Mouse (Mus musculus) CD4-positive, CD25-positive, alpha-beta regulatory T cell, adult 4 months (primary cell): Measurements from ENCODE around the gene Gm20388. TPM values are rescaled to one million over a fixed set of nuclear protein-coding genes. Genes with fewer than 3 reads are reported as not detected.

ENCODE experiments used
- ATAC-seq: one replicate; pipeline ENCODE4 v1.8.0; 2017
- polyA plus RNA-seq, 2 experiments: library from polyadenylated mRNA; unstranded; fragments of 100-300 nt; shearing (Covaris generic); gene quantifications; one replicate each; pipeline ENCODE4 v1.2.1; 2017

The Gm20388 gene
- polyA plus RNA-seq, 2 experiments from 2014 or later = 10.7 to 12.8 TPM

DNA sequence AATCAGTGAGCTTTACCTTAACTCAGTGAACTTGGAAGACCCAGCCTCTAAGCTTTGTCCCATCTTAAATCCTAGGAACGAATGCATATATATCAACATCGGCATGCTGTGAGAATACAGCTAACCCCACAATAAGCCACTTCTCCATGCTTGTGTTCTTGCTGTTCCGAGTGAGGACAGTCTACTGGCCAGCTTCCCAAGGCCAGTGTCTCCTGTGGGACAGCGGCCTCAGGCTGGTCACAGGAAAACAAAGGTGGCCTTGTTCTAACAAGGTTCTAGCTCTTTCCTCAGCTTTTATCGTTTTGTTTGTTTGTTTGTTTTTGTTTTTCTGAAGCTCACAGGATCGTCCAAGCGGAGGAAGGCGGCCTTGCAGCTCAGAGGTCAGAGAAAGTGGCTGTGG is 3823.8 kb downstream of the Gm20388 start:
- ATAC-seq = no peak

DNA sequence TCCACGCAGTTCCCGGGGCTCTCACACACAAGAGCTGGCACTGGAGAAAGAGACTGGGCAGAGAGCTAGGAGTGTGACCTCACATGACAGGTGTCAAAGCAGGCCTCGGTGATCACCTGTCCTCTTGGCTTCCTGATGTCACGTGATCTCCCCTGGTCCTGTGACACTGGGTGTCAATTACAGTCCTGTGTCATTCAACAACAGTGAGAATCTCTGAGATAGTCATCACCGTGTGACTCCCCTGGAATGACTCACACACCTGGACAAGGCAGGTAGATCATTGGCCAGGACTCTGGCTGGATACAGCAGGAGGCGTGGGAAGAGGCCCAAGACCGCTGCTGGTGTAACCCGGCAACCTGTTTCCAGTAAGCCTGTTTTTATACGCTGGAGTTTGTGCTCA is 3826.3 kb downstream of the Gm20388 start:
- no peak for ATAC-seq

DNA sequence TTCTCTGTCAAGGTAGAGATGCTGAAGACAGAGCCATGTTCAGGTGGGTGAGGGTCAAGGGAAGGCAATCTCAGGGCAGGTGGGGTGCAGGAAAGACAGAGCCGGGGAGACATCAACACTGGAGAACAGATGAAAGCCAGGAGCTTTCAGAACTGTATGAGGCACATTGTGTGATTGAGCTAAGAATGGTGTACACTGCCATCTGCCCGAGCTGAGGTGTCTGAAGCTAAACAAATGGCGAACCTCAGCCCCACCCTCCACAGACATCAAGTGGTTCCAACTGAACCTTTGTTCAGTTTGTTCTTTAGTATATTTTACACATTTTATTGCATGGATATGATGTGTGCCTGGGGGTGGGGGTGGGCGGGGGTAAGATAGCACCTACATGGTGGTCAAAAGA is 3829.6 kb downstream of the Gm20388 start:
- ATAC-seq = no peak

DNA sequence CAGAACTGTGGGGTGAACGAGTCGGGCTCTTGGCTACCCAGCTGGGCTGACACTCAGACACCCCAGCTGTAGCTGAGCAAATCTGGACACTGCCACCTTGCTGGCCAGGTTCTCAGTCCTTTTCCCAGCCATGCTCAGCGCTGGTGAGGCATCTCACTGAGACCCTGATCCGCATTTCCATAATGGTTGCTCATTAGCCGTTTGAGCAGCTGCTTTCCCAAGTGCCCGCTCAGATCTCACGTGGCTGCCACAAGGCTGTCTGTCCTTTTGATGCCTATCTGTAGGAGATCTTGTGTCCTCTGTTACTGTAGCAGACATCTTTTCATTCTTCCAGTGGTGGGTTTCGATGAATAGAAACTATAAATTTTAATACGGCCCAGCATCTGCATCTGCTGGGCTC is 3830.6 kb downstream of the Gm20388 start:
- ATAC-seq = no peak

DNA sequence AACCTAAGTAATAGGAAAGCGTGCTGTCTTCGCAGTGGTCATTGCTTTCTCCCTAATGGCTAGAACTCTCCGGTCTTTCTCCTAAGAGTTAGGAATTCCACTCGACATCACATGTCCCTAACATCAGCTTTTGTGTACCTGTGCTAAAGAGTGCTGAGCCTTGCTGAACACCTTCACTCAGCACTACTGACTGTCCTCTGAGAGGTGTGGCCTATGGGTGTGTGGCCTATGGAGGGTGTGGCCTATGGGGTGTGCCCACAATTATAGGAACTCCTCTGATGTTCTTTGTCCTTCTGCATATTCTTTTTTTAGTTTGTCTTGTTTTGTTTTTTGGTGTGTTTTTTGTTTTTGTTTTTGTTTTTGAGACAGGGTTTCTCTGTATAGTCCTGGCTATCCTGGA is 3835.8 kb downstream of the Gm20388 start:
- ATAC-seq = no peak

DNA sequence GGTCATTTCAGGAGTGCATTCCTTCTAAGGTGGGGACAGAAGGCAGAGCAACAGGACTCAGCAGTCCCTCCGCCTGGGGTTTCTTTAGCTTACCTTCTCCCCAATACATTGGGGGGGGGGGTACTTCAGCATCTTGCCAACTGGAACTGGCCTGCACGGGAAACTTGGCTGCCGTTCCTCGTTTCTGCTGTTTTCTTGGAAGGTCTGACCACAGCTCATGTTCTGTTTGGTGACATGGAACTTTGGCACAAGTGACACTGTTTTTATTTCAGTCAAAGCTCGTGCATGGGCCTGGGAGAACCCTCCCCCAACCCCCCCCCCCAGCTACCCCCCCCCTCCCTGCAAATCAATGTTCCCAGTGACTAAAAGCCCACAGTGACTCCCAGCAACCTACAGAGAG is 3837.1 kb downstream of the Gm20388 start:
- ATAC-seq = no peak

DNA sequence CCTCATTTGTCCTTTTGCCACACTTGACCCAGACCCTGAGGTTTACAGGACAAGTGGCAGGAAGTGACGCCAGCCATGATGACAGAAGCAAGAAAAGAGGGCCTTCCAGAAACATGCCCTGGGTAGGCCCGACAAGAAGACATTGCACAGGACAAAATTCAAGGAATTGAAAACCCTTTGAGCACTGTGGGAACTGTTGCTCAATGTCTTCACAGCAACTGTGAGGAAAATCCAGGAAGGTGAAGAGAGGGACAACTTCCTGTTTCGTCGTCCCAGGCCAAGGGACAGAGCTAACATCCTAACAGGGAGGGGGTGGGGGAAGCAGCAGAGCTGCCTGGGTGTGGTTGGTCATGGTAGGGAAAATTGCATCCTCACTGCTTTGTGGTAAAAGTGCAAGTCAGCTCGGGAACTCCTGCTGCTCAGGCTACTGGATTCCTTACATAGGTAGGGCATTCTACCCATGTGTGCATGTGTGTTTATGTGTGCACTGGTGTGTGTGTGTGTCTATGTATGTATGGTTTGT is 3839.6 kb downstream of the Gm20388 start:
- ATAC-seq = no peak

DNA sequence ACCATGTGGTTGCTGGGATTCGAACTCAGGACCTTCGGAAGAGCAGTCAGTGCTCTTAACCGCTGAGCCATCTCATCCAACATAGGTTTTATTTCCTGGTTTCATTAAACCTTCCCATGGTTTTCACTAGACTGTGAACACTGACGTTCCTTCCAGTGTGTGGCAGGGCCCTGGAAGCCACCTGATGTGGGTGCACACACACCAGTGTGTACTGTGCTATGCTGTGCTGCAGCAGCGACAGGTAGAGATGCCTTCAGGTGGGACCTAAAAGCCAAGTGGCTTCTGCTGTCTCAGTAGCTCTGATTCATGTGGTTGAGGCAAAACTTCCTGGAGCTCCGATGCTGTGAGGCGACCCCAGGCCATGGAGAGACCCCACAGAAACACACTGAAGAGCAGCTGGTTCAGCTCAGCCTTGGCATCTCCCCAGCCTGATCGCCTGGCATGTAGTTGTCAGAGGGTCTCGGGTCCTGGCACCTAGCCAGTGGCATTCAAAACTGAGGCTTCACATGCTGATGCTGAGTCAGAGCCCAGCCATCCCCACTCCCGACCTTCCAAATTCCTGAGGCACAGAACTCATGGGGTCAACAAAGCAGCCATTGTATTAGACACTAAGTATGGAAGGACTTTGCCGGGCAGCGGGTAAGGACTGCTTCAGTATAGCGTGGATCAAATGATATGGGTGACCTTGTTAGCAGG is 3842.3 kb downstream of the Gm20388 start:
- no peak for ATAC-seq

DNA sequence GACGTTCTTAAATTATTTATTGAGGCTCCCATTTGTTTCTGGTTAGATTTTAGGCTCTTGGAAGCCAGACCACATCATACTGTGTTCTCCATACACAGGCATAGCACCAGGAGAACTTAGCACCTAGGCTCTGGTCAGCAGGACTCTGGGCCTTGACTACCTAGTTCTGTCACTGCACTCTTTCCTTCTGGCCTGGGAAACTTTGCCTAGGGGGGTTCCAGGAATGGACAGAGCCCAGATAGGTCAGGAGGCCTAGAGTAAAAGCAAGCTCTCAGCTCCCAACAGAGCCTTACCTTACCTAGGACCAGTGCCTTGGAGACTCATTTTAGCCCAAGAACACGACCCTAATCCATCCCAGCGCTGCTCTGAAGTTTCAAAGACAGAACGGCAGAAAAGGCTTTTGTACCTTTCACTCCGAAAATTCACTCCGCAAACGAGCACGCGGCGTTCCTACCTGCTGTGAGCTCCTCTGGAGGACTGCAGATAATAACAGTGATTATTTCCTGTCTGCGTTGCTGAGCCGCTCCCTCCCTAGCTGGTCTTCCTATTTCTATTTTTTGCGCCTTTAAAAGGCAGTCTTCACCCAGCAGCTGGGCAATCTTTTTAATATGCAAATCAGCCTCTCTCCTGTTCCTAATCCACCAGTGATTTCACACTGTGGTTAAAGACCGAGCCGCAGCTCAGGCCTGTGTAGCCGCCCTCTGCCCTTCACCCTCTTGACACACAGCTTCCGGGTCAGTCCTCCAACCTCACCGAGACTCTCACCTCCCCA is 3843.1 kb downstream of the Gm20388 start:
- no peak for ATAC-seq

DNA sequence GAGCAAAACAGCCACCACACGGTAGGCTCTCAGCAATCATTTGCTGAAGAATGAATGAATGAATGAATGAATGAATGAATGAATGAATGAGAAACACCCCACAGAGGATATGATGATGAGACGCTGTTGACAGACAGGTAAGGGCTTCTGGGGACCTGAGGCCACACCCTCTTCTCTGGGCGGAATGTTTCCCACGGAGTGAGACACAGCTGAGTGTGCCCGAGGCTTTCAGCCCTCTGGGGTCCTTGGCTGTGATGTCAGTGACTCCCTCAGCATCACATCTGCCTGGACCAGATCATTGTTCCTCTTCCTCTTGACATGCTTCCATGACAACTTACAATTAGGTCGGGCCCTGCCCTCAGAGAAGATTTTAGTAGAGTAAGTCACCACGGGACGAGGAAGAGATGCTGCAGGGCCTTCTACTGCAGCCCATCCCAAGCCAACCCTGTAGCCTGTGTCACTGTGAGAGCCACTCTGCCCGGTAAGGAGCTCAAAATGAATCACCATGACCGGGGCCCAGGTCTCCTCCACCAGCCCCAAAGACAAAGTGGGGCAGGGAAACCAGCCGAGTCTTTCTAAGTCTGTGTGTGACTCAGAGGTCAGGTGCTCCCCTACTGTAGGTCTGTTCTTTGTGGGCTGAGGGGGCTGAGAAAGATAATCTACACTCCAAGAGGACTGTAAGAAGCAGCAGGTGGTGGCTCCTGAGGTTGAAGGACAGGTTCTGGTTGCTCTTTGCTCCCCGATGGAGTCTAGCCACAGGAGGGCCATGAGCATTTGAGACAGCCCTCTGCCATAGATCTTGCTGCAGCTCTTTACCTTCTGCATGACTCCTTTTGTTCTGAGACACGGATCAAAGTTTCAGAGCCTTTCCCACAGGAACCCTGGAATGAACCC is 3844.1 kb downstream of the Gm20388 start:
- no peak for ATAC-seq

DNA sequence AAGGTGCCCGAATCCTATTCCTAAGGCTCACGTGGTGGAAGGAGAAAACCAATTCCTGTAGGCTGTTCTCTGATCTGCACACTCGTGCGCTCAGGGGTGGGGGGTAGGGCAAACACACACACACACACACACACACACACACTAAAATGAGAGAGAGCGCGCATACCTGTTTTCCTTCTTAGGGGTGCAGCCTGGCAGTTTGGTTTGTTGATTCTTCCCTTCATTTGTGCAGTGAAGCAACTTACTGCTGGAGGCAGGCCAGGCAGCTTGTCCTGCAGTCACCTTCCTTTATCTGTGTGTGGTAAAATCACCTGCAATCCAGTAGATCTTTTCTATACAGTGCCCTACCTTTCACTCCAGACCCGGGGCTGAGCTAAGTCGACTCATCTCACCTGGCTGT is 3846.3 kb downstream of the Gm20388 start:
- ATAC-seq = no peak

DNA sequence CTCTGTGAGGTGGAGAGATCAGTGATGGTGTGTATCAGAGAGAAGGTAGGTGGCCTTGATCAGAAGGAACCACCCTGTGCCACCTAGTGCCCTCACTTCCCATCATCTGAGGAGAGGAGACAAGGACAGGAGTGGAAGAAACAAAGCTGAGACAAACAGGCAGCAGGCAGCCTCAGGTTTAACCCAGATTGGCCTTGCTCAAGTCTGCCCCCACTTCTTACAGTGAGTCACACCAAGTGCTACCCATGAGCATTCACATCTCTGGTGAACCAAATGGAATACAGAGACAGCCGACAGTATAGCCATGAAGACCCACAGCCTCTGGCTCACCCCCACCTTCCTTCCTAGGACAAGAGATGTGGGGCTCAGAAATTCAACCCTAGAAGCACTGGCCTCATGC is 3848.3 kb downstream of the Gm20388 start:
- no peak for ATAC-seq

DNA sequence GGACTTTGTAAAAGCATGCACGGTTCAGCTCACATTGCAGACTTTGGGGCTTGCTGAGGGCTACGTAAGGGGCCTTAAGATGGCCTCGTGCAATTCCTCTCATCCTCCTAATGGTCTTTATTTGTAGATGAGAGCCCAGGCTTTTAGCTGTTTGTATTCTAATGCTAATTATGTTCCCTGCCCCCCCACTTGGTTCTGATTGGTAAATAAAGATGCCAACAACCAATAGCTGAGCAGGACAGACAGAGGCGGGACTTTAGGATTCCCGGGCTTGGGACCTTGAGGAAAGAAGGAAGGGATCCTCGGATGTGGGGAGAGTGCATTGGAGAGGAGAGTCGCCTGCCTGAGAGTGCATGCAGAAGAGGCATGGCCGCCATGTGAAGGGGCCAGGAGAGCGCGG is 3849.3 kb downstream of the Gm20388 start:
- no peak for ATAC-seq

DNA sequence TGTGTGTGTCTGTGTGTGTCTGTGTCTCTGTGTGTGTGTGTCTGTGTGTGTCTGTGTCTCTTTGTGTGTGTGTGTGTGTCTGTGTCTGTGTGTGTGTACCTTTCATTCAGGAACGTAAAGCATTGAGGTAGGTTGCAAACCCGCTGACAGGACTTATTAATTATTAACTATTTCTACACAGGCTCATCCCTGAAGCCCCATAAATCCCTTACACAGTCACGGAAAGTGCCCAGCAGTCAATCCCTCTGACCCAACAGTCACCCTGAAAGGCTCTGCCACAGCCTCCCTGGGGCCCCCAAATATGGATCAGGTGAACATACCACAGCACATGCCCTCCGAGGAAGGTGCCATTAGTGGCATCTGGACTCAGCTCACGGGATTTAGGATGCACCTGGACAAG is 3849.9 kb downstream of the Gm20388 start:
- no peak for ATAC-seq

DNA sequence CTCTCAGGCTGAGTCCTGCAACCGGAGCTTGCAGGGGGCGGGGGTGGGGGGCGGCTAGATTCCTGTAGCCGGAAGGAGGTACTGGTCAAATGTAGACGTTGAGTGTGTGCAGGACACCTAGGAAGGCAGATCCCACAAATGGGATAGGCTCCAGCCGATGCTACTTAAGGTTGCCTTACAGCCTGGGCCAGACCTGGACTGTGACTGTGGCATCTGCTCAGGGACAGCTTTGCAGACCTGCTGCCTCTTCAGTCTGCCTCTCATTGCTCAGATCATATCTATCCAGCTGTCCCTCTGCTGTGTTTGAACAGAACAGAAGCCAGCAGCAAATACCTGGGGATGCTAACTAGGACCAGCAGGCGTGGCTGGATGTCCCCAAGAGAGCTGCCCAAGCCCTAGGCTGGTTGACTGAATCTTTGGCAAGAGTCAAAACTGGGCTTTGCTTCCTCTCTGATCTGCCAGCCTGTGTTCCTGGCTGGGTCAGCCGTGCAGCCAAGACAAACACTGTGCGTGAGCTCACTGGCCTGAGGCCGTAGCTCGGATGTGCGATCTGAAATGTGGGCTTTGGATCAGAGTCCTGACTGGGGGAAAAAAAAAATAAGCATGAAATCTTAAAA is 3850.7 kb downstream of the Gm20388 start:
- no peak for ATAC-seq

DNA sequence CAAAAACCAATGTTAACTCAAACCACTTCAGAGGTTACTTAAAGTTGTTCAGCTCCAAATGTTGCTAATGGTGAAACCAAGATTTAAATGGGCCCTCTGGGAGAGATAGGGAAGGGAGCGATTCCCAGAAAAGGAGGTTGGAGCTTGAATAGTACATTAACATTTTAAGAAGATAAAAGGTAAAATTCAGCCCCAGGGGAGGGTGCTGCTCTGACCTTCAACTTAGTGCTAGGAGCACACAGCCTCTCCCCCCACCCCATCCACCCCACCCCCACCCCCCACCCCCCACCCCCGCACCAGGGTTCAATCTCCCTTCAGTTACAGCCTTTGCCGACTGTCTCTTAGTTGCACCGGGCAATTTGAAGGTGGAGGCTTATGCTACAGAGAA is 3851.2 kb downstream of the Gm20388 start:
- no peak for ATAC-seq

DNA sequence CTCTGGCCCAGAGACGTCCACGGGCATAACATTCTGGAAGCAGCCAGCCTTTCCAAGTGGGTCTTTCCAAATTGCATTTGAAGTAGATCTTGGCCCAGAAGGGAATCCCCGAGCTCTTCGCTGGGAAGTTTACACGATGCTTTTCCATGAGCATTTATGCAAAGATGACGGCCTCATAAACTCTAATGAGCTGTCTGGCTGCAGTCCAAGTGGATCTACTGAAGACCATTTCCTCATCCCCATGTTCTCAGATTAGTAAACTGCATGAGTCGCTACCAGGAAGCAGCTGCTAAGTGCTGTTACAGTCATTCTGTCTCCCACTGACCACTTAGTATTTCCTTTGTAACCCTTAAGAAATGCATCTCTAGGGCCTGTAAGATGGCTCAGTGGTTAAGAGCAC is 3852.7 kb downstream of the Gm20388 start:
- no peak for ATAC-seq

DNA sequence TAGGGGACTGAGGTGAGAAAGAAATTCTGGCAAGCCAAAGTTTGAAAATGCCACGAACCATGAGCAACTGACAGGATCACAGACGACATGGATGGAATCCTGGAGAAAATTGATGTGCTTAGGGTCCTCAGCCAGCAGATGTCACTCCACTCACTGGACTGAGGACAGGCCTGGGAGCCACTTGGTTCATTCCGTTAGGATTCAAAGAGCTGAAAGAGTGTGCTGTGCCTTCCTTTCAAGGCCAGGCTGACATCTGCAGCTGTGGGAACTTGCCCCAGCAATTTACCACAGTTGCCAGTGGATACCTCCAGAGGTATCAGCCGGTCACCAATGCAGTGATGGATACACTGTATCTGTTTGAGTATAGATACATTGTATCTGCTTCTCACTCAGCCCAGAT is 3854.0 kb downstream of the Gm20388 start:
- no peak for ATAC-seq

DNA sequence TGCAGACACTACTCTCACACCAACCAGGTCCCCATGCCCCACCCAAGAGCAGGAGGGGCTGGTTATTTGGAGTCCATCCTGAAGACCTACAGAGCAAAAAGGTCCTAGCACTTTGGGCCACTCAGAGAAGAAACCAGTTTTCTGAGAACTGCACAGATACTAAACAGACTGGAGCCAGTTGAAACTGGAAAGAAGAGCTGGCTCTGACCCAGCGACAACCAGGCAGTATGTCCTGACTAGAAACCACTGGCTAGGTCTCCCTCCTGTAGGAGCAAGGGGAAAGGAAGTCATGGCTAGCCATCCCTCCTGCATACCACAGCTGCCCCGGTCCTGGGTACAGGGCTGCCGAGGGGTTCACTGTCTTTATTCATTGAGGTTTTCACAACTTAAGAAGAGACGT is 3855.9 kb downstream of the Gm20388 start:
- ATAC-seq = no peak

DNA sequence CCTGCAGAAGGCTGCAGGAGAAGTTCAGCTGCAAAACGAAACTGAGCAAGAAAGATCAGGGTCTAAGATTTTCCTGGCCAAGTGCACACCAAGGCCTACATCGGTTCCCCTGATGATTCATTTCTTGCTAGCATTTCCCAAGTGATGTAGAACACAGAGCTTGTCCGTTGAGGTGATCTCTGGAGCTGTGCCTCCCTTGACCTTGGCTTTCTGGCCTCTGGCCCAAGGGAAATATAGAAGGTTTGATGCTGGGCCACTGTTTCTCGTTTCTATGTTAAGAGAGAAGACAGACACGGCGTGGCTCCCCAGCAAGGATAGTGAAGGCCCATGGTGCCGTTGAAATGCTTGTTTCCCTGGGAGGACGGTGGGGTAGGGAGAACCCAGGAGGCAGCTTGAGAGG is 3857.2 kb downstream of the Gm20388 start:
- no peak for ATAC-seq

DNA sequence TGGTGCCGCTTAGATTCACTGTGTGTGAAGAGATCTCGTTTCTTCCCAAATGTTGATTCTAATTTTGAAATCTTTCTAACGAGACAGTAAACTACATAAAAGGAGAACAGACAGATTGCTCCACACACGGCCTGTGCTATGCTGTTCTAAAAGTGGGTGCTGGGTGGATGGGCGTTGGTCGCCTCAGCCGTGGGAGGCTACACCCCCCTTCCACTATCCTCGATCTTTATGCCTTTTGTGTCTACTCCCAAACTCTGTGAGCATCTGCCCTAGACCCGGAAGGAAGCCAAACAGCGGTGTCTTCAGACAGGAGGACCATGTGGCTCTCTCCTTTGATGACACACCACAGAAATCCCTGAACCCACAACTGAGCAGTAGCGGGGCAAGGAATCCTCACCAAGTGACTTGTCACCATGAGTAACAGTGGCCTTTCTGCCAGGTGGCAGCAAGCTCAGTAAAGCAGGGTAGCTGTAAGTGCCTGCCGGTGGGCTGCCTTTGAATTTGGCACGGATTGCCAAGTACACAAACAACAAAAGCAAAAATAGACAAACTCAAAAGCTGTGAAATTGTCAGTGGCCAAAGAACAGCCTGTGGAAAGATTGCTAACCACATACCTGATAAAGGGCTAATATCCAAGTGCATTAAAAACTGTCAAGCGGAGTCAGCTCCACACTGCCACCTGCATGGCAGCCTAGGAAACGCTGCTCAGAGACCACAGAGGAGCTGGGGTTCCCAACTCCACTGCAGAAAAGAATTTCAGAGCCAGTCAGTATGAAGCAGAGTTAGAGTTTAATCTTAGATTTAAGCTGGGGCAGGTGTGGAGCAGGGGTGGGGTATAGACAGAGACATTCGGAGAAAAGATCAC is 3858.1 kb downstream of the Gm20388 start:
- ATAC-seq = no peak

DNA sequence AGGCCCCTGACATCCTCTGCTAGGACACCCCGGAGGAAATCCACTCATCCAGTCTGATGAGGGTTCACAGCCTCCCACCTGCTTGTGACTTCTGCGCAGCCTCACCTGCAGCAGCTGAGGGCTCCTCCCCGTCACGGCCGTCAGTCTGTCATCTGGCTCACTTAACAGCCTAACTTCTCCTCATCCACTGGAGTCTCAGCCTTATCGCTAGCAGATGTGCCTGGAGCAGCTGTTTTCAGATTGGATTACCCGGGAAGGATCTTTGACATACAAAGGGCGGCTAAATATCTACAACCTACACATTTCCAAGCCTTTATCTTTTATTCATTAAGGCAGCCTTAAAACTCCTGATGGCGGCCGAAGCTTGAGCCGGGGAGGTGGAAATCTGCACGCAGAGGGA is 3862.8 kb downstream of the Gm20388 start:
- ATAC-seq = no peak
